Mouse (Mus musculus) forebrain, embryonic 10.5 days (tissue): ENCODE data around the gene Nr0b2. TPM values are rescaled to one million over a fixed set of nuclear protein-coding genes. Genes with fewer than 3 reads are reported as not detected.
"Not testable (repeated sequence)": the region's sequence is repeated elsewhere in the genome, so short reads cannot be mapped to it uniquely, and the experiment has no call there.

Experiments used
- DNase-seq: peaks from one replicate; pipeline ENCODE4 v3.0.0-alpha.2; 2017; ENCODE audit warnings: low spot score; ENCODE audit errors: extremely low spot score
- H3K27ac ChIP-seq: fragments of 300-500 bp; sonication (generic); 2 replicates; pipeline ENCODE4 v1.5.1; 2016; ENCODE audit warnings: mild to moderate bottlenecking
- H3K27me3 ChIP-seq: fragments of 300-500 bp; sonication (generic); 2 replicates; pipeline ENCODE4 v1.6.1; 2016; ENCODE audit warnings: mild to moderate bottlenecking; ENCODE audit not compliant: poor library complexity, severe bottlenecking
- H3K36me3 ChIP-seq: fragments of 300-500 bp; sonication (generic); replicated peaks from 2 replicates; pipeline ENCODE4 v1.6.1; 2016; ENCODE audit warnings: mild to moderate bottlenecking, moderate library complexity
- H3K4me1 ChIP-seq: fragments of 300-500 bp; sonication (generic); 2 replicates; pipeline ENCODE4 v1.6.1; 2016
- H3K4me3 ChIP-seq: fragments of 300-500 bp; sonication (generic); 2 replicates; pipeline ENCODE4 v1.5.1; 2016; ENCODE audit warnings: mild to moderate bottlenecking, moderate library complexity
- H3K9me3 ChIP-seq: fragments of 300-500 bp; sonication (generic); 2 replicates; pipeline ENCODE4 v1.6.1; 2016; ENCODE audit warnings: mild to moderate bottlenecking, moderate library complexity
- WGBS: fragments of 180-500 bp; shearing (Covaris S2); methylation state at CpG from one replicate; pipeline ENCODE4 v1.1.7; 2016; 5-methylcytosine and 5-hydroxymethylcytosine counted together
- polyA plus RNA-seq: library from polyadenylated mRNA; unstranded; fragments of >200 nt; fragmentation: Nextera tagmentation; extraction: Ambion mirVana; gene quantifications from 2 replicates; pipeline ENCODE4 v1.2.1, GENCODE M21; 2016

The Nr0b2 gene
- not detected in 2 replicates for polyA plus RNA-seq

GRCm38 (mm10) chr4:133552768-133553447, at the start of gene Nr0b2:
Gene Nr0b2, plus strand, starts transcription at chr4:133553376.
- Histone ChIP-seq H3K27me3 (peaks cover 16% of the 10 kb centered on the region; the same call in 1 of the 2 replicates), H3K9me3 (no peaks in the 10 kb centered on the region), H3K4me3 (no peak within 1 kb of the TSS), H3K36me3 (no peaks in the 10 kb centered on the region), H3K27ac (no peak within 1 kb of the TSS), H3K4me1 (peaks cover 5% of the 10 kb centered on the region)
- 76% methylated on average over 10 of the region's 10 CpGs for WGBS
- no peak for DNase-seq

DNA sequence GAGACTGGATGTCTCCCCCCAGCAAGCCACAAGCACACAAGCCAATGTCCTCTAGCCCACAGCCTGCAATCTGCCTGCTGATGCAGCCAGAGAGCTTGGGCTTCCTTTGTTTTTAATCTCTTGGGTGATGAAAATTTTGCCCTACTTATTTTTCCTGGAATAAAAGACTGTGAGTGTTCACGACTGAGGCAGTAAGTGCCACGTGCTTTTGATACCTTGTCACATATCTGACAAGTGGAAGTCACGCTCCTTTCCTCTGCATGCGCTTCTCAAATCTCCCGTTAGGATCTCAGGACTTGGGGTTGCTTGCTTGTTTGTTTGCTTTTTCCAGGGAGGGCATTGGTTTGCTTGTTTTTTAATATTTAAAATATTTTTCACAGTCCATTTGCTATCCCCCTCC, 48.9 kb upstream of the Nr0b2 start:
- Histone ChIP-seq H3K27me3 (peaks cover 94% of the 10 kb centered on the region), H3K36me3 (no peaks in the 10 kb centered on the region), H3K27ac (no peak overlapping the region), H3K4me3 (no peak overlapping the region), H3K4me1 (0 out of 2 replicates have a peak, but pooled peaks cover 3% of the 10 kb centered on the region), H3K9me3 (no peaks in the 10 kb centered on the region)
- 75% methylated on average over 5 of the region's 5 CpGs for WGBS
- DNase-seq: no peak

GRCm38 (mm10) chr4:133504755-133505485, 48.3 kb upstream of the Nr0b2 start:
- 72% methylated on average over 9 of the region's 9 CpGs for WGBS
- DNase-seq: no peak
- peaks cover 88% of the 10 kb centered on the region for H3K27me3 ChIP-seq

DNA sequence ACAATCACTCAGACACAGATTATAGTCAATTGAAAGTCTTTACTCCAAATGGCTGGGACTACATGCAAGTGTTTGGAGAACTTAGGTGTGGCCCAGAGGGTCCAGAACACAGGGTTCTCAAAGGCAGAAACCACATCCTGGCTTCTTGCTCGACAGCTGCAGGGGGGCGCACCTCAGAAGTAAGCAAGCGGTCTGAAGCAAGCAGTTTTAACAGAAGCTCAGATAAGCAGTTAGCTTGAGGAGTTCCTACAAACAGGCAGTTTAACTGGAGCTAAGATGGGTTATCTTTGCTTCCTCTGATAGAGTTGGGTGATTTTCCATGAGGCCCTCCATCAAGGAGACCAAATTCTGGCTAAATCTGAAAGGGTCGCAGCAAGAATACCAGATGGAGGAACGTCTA, 46.6 kb upstream of the Nr0b2 start:
- no peaks in the 10 kb centered on the region for H3K36me3 ChIP-seq
- 81% methylated on average over 5 of the region's 5 CpGs for WGBS

More at GRCm38 (mm10) chr4:133504755-133505485, 48.3 kb upstream of the Nr0b2 start:
- Histone ChIP-seq H3K4me3 (no peak overlapping the region), H3K27ac (no peak overlapping the region), H3K36me3 (no peaks in the 10 kb centered on the region), H3K9me3 (no peaks in the 10 kb centered on the region), H3K4me1 (no peaks in the 10 kb centered on the region)

DNA sequence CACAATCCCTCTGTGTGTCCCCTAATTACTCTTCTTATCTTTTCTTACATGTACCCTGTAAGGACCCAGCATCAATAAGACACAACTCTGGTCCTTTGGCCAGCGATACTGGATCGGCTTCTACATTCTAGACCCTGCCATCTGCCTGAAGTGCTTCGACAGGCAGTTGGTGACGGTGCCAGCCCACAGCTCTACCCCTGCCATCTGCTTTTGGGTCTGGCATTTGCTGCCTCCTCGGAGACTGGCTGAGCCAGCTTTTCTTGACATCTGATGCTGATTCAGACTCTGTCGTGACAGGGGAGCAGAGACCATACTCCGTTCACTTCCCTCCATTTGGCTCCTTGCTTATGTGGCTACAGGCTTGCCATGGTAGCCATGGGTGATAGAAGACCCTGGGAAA, 44.2 kb upstream of the Nr0b2 start:
- DNase-seq: no peak

More for the DNA sequence above, 46.6 kb upstream of the Nr0b2 start:
- DNase-seq: no peak
- H3K27ac ChIP-seq: no peak overlapping the region
- no peaks in the 10 kb centered on the region for H3K4me1 ChIP-seq
- peaks cover 79% of the 10 kb centered on the region for H3K27me3 ChIP-seq
- no peak overlapping the region for H3K4me3 ChIP-seq
- H3K9me3 ChIP-seq: no peaks in the 10 kb centered on the region

GRCm38 (mm10) chr4:133511050-133511449, 42.1 kb upstream of the Nr0b2 start:
- Histone ChIP-seq H3K9me3 (no peaks in the 10 kb centered on the region), H3K4me3 (no peak overlapping the region), H3K4me1 (no peaks in the 10 kb centered on the region), H3K36me3 (no peaks in the 10 kb centered on the region), H3K27ac (no peak overlapping the region), H3K27me3 (peaks cover 38% of the 10 kb centered on the region)
- WGBS: 77% methylated on average over 5 of the region's 5 CpGs
- no peak for DNase-seq

More for the DNA sequence above, 44.2 kb upstream of the Nr0b2 start:
- Histone ChIP-seq H3K27ac (no peak overlapping the region), H3K9me3 (no peaks in the 10 kb centered on the region), H3K36me3 (no peaks in the 10 kb centered on the region), H3K4me1 (no peaks in the 10 kb centered on the region), H3K4me3 (no peak overlapping the region), H3K27me3 (peaks cover 56% of the 10 kb centered on the region)
- WGBS: 87% methylated on average over 7 of the region's 7 CpGs

DNA sequence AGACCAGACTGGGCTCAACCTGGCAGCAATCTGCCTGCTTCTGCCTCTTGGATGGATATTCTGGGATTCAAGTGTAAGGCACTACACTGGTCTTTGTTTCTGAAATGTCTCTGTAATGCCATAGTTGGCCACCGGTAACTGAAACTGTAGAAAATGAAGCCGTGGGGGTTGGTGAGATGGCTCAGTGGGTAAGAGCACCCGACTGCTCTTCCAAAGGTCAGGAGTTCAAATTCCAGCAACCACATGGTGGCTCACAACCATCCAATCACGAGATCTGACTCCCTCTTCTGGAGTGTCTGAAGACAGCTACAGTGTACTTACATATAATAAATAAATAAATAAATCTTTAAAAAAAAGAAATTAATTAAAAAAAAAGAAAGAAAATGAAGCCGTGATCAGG, 40.7 kb upstream of the Nr0b2 start:
- H3K9me3 ChIP-seq, H3K4me3 ChIP-seq, H3K27ac ChIP-seq, H3K4me1 ChIP-seq, DNase-seq, H3K36me3 ChIP-seq: not testable (repeated sequence)
- WGBS: 58% methylated on average over 5 of the region's 5 CpGs
- peaks cover 37% of the 10 kb centered on the region for H3K27me3 ChIP-seq

GRCm38 (mm10) chr4:133512972-133513371, 40.2 kb upstream of the Nr0b2 start:
- no peaks in the 10 kb centered on the region for H3K4me1 ChIP-seq
- 17% methylated on average over 8 of the region's 8 CpGs for WGBS

GRCm38 (mm10) chr4:133518601-133519368, 34.4 kb upstream of the Nr0b2 start, which contains the start of gene Kdf1:
Gene Kdf1, plus strand, starts transcription at chr4:133518963.
- WGBS: 4% methylated on average over 49 of the region's 69 CpGs
- Histone ChIP-seq H3K27me3 (peaks cover 60% of the 10 kb centered on the region), H3K36me3 (no peaks in the 10 kb centered on the region), H3K4me1 (peaks cover 9% of the 10 kb centered on the region), H3K9me3 (no peaks in the 10 kb centered on the region), H3K4me3 (peak within 1 kb of the TSS; percentile 50), H3K27ac (peak within 1 kb of the TSS; percentile 67; the same call in 1 of the 2 replicates)
- DNase-seq: no peak

More at GRCm38 (mm10) chr4:133512972-133513371, 40.2 kb upstream of the Nr0b2 start:
- Histone ChIP-seq H3K27ac (no peak overlapping the region), H3K27me3 (peaks cover 38% of the 10 kb centered on the region), H3K36me3 (no peaks in the 10 kb centered on the region), H3K9me3 (no peaks in the 10 kb centered on the region), H3K4me3 (no peak overlapping the region)
- peak; percentile 67 for DNase-seq

DNA sequence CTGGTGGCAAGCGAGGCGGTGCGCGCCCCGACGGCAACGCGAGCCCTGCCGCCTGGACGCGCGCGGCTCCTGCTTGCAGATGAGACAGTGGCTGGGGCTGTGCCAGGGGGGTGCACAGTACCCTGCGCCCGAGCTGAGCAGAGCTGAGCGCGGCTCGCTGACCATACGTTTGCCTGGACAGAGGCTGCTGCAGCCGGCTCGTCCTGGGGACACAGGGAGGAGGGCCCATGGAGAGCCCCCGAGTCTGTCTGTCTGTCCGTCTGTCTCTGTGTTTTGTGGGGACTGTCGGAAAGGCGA, 33.9 kb upstream of the Nr0b2 start:
- 7% methylated on average over 25 of the region's 25 CpGs for WGBS
- no peak overlapping the region; the same call in 1 of the 2 replicates for H3K27ac ChIP-seq
- H3K4me1 ChIP-seq: peaks cover 9% of the 10 kb centered on the region
- DNase-seq: no peak
- H3K9me3 ChIP-seq: no peaks in the 10 kb centered on the region
- peak overlapping the region; percentile 50 for H3K4me3 ChIP-seq
- no peaks in the 10 kb centered on the region for H3K36me3 ChIP-seq
- H3K27me3 ChIP-seq: peaks cover 60% of the 10 kb centered on the region

DNA sequence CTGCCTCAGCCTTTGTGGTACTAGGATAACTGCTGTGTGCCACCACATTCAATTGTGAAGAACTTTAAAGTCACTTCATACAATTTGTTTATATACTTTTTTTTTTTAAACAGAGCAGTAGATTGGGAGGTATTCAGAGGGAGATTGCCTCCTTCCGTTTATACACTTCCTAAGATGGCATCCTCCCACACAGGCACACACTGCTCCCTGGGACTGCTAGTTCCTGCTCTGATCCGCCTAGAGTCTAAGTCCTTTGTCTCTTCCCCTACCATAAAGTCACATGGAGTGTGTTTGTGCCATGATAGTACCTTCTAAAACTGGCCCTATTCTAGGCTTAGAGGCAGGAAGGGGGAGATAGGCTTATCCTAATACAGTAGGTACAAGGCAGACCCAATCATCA, 31.7 kb upstream of the Nr0b2 start:
- Histone ChIP-seq H3K4me1 (peaks cover 9% of the 10 kb centered on the region), H3K27ac (no peak overlapping the region), H3K27me3 (peaks cover 56% of the 10 kb centered on the region), H3K4me3 (no peak overlapping the region), H3K9me3 (no peaks in the 10 kb centered on the region), H3K36me3 (no peaks in the 10 kb centered on the region; the same call in 1 of the 2 replicates)
- WGBS: 77% methylated on average over 2 of the region's 2 CpGs
- no peak for DNase-seq

GRCm38 (mm10) chr4:133527788-133528187, 25.4 kb upstream of the Nr0b2 start:
- Histone ChIP-seq H3K4me3 (no peak overlapping the region), H3K27ac (0 out of 2 replicates have a peak overlapping the region, but pooled peaks have one; percentile 11), H3K4me1 (peaks cover 3% of the 10 kb centered on the region; the same call in 1 of the 2 replicates), H3K36me3 (peaks cover 60% of the 10 kb centered on the region), H3K27me3 (no peaks in the 10 kb centered on the region), H3K9me3 (no peaks in the 10 kb centered on the region)
- no peak for DNase-seq
- WGBS: 78% methylated on average over 16 of the region's 16 CpGs
